Mouse (Mus musculus): ENCODE measurements at regions not wholly inside any gene's neighbourhood (a gene's known extent, or its start where the extent isn't known, plus 50 kb on each side); places are given as distances from the start of the nearest gene placed in this dataset.
"Not testable (repeated sequence)": the region's sequence is repeated elsewhere in the genome, so short reads cannot be mapped to it uniquely, and the experiment has no call there.

GRCm38 (mm10) chr6:37740982-37741889, 129.4 kb upstream of the Trim24 start:
- ATAC-seq (replicated peaks; ENCODE audit: insufficient number of reproducible peaks, low FRiP score, low TSS enrichment, poor library complexity, severe bottlenecking): no peak

- not testable (repeated sequence) for ATAC-seq (replicated peaks; ENCODE audit: insufficient number of reproducible peaks, low FRiP score, low TSS enrichment, poor library complexity, severe bottlenecking)
Measured at GRCm38 (mm10) chr6:37741916-37742315, 128.7 kb upstream of the Trim24 start.

- ATAC-seq (replicated peaks; ENCODE audit: insufficient number of reproducible peaks, low FRiP score, low TSS enrichment, poor library complexity, severe bottlenecking): no peak
Measured at GRCm38 (mm10) chr6:37744679-37745078, 125.9 kb upstream of the Trim24 start.

GRCm38 (mm10) chr6:37745393-37746100, 125.1 kb upstream of the Trim24 start:
- no peak for ATAC-seq (replicated peaks; ENCODE audit: insufficient number of reproducible peaks, low FRiP score, low TSS enrichment, poor library complexity, severe bottlenecking)

GRCm38 (mm10) chr6:37747793-37748192, 122.8 kb upstream of the Trim24 start:
- not testable (repeated sequence) for ATAC-seq (replicated peaks; ENCODE audit: insufficient number of reproducible peaks, low FRiP score, low TSS enrichment, poor library complexity, severe bottlenecking)

- no peak for ATAC-seq (replicated peaks; ENCODE audit: insufficient number of reproducible peaks, low FRiP score, low TSS enrichment, poor library complexity, severe bottlenecking)
Measured at GRCm38 (mm10) chr6:37748296-37748980, 122.2 kb upstream of the Trim24 start.

GRCm38 (mm10) chr6:37749016-37749415, 121.6 kb upstream of the Trim24 start:
- ATAC-seq (replicated peaks; ENCODE audit: insufficient number of reproducible peaks, low FRiP score, low TSS enrichment, poor library complexity, severe bottlenecking): no peak

GRCm38 (mm10) chr6:37750271-37750670, 120.3 kb upstream of the Trim24 start:
- no peak for ATAC-seq (replicated peaks; ENCODE audit: insufficient number of reproducible peaks, low FRiP score, low TSS enrichment, poor library complexity, severe bottlenecking)

GRCm38 (mm10) chr6:37751701-37752100, 118.9 kb upstream of the Trim24 start:
- ATAC-seq (replicated peaks; ENCODE audit: insufficient number of reproducible peaks, low FRiP score, low TSS enrichment, poor library complexity, severe bottlenecking): no peak

- ATAC-seq (replicated peaks; ENCODE audit: insufficient number of reproducible peaks, low FRiP score, low TSS enrichment, poor library complexity, severe bottlenecking): not testable (repeated sequence)
Measured at GRCm38 (mm10) chr6:37761003-37761402, 109.6 kb upstream of the Trim24 start.

GRCm38 (mm10) chr6:37763036-37763435, 107.6 kb upstream of the Trim24 start:
- ATAC-seq (replicated peaks; ENCODE audit: insufficient number of reproducible peaks, low FRiP score, low TSS enrichment, poor library complexity, severe bottlenecking): no peak

- ATAC-seq (replicated peaks; ENCODE audit: insufficient number of reproducible peaks, low FRiP score, low TSS enrichment, poor library complexity, severe bottlenecking): no peak
Measured at GRCm38 (mm10) chr6:37767690-37768089, 102.9 kb upstream of the Trim24 start.

- no peak for ATAC-seq (replicated peaks; ENCODE audit: insufficient number of reproducible peaks, low FRiP score, low TSS enrichment, poor library complexity, severe bottlenecking)
Measured at GRCm38 (mm10) chr6:37773294-37773693, 97.3 kb upstream of the Trim24 start.

GRCm38 (mm10) chr6:37775151-37775550, 95.5 kb upstream of the Trim24 start:
- no peak for ATAC-seq (replicated peaks; ENCODE audit: insufficient number of reproducible peaks, low FRiP score, low TSS enrichment, poor library complexity, severe bottlenecking)

GRCm38 (mm10) chr6:37779893-37780292, 90.7 kb upstream of the Trim24 start:
- no peak for ATAC-seq (replicated peaks; ENCODE audit: insufficient number of reproducible peaks, low FRiP score, low TSS enrichment, poor library complexity, severe bottlenecking)

- no peak for ATAC-seq (replicated peaks; ENCODE audit: insufficient number of reproducible peaks, low FRiP score, low TSS enrichment, poor library complexity, severe bottlenecking)
Measured at GRCm38 (mm10) chr6:37781894-37782293, 88.7 kb upstream of the Trim24 start.

- ATAC-seq (replicated peaks; ENCODE audit: insufficient number of reproducible peaks, low FRiP score, low TSS enrichment, poor library complexity, severe bottlenecking): not testable (repeated sequence)
Measured at GRCm38 (mm10) chr6:37785280-37785679, 85.3 kb upstream of the Trim24 start.

- no peak for ATAC-seq (replicated peaks; ENCODE audit: insufficient number of reproducible peaks, low FRiP score, low TSS enrichment, poor library complexity, severe bottlenecking)
Measured at GRCm38 (mm10) chr6:37785741-37786140, 84.9 kb upstream of the Trim24 start.

- not testable (repeated sequence) for ATAC-seq (replicated peaks; ENCODE audit: insufficient number of reproducible peaks, low FRiP score, low TSS enrichment, poor library complexity, severe bottlenecking)
Measured at GRCm38 (mm10) chr6:37787858-37788257, 82.8 kb upstream of the Trim24 start.
